Mouse (Mus musculus): ENCODE measurements around the gene Serp1. TPM values are rescaled to one million over a fixed set of nuclear protein-coding genes. Genes with fewer than 3 reads are reported as not detected.

Serp1 gene
- 10 to 100 TPM; 58.8 to 61.4 TPM for total RNA-seq (2021)
- long read RNA-seq, experiment 1, full-length matches to known transcripts: 144 of 149 reads
- long read RNA-seq, experiment 1, partial matches to known transcripts: 0 of 149 reads
- long read RNA-seq, experiment 1, other reads (novel, unspliced or antisense): 5 of 149 reads
- long read RNA-seq, experiment 2, full-length matches to known transcripts: 308 of 317 reads
- long read RNA-seq, experiment 2, partial matches to known transcripts: 4 of 317 reads
- long read RNA-seq, experiment 2, other reads (novel, unspliced or antisense): 5 of 317 reads

GRCm38 (mm10) chr3:58525652-58526407, at the start of gene Serp1, which contains the start of gene Eif2a:
Gene Serp1 (minus strand): TSS chr3:58525892.
Gene Eif2a (plus strand): TSS chr3:58525821.
- DNase-seq (ENCODE audit: low spot score in 2 of 2): peak; percentile 97

- DNase-seq (ENCODE audit: low spot score in 2 of 2): no peak
Measured at GRCm38 (mm10) chr3:58570821-58571220, 45.1 kb upstream of the Serp1 start.

GRCm38 (mm10) chr3:58561437-58561836, 35.7 kb upstream of the Serp1 start:
- no peak for DNase-seq (ENCODE audit: low spot score in 2 of 2)

GRCm38 (mm10) chr3:58559887-58560286, 34.2 kb upstream of the Serp1 start:
- DNase-seq (ENCODE audit: low spot score in 2 of 2): no peak

GRCm38 (mm10) chr3:58556649-58557048, 31.0 kb upstream of the Serp1 start:
- no peak for DNase-seq (ENCODE audit: low spot score in 2 of 2)

GRCm38 (mm10) chr3:58552001-58552811, 26.5 kb upstream of the Serp1 start:
- no peak for DNase-seq (ENCODE audit: low spot score in 2 of 2)

GRCm38 (mm10) chr3:58536573-58536972, 10.9 kb upstream of the Serp1 start:
- no peak for DNase-seq (ENCODE audit: low spot score in 2 of 2)

GRCm38 (mm10) chr3:58526408-58526737, 681 bp upstream of the Serp1 start:
- no peak for DNase-seq (ENCODE audit: low spot score in 2 of 2)

GRCm38 (mm10) chr3:58525166-58525565, 526 bp downstream of the Serp1 start:
- DNase-seq (ENCODE audit: low spot score in 2 of 2): no peak

GRCm38 (mm10) chr3:58524246-58524645, 1.4 kb downstream of the Serp1 start:
- DNase-seq (ENCODE audit: low spot score in 2 of 2): no peak

GRCm38 (mm10) chr3:58523386-58523785, 2.3 kb downstream of the Serp1 start:
- no peak for DNase-seq (ENCODE audit: low spot score in 2 of 2)

GRCm38 (mm10) chr3:58521361-58521760, 4.3 kb downstream of the Serp1 start:
- DNase-seq (ENCODE audit: low spot score in 2 of 2): no peak

- DNase-seq (ENCODE audit: low spot score in 2 of 2): no peak
Measured at GRCm38 (mm10) chr3:58520286-58520685, 5.4 kb downstream of the Serp1 start.

- no peak for DNase-seq (ENCODE audit: low spot score in 2 of 2)
Measured at GRCm38 (mm10) chr3:58519536-58519935, 6.2 kb downstream of the Serp1 start.

GRCm38 (mm10) chr3:58518962-58519361, 6.7 kb downstream of the Serp1 start:
- DNase-seq (ENCODE audit: low spot score in 2 of 2): no peak

- DNase-seq (ENCODE audit: low spot score in 2 of 2): no peak
Measured at GRCm38 (mm10) chr3:58517800-58518199, 7.9 kb downstream of the Serp1 start.

- DNase-seq (ENCODE audit: low spot score in 2 of 2): no peak
Measured at GRCm38 (mm10) chr3:58517258-58517657, 8.4 kb downstream of the Serp1 start.

GRCm38 (mm10) chr3:58516602-58516976, 9.1 kb downstream of the Serp1 start:
- no peak for DNase-seq (ENCODE audit: low spot score in 2 of 2)

GRCm38 (mm10) chr3:58515947-58516601, 9.6 kb downstream of the Serp1 start:
- no peak for DNase-seq (ENCODE audit: low spot score in 2 of 2)

- DNase-seq (ENCODE audit: low spot score in 2 of 2): no peak
Measured at GRCm38 (mm10) chr3:58513483-58513882, 12.2 kb downstream of the Serp1 start.

- DNase-seq (ENCODE audit: low spot score in 2 of 2): no peak
Measured at GRCm38 (mm10) chr3:58512740-58513139, 13.0 kb downstream of the Serp1 start.

All from adrenal gland, postnatal 4 days (tissue).